Mouse (Mus musculus): ENCODE results near the gene Arhgap21.
"Not testable (repeated sequence)": the region's sequence is repeated elsewhere in the genome, so short reads cannot be mapped to it uniquely, and the experiment has no call there.

Gene Arhgap21

GRCm38 (mm10) chr2:20942434-20943198 lies 26.1 kb downstream of the Arhgap21 start:
- DNase-seq (ENCODE audit: low read depth in 2 of 2, low spot score in 2 of 2), result no peak

GRCm38 (mm10) chr2:20941105-20941504 lies 27.6 kb downstream of the Arhgap21 start:
- no peak for DNase-seq (ENCODE audit: low read depth in 2 of 2, low spot score in 2 of 2)

- no peak for DNase-seq (ENCODE audit: low read depth in 2 of 2, low spot score in 2 of 2)
Observed at GRCm38 (mm10) chr2:20939367-20939766, 29.3 kb downstream of the Arhgap21 start.

GRCm38 (mm10) chr2:20936609-20937221 lies 32.0 kb downstream of the Arhgap21 start:
- no peak for DNase-seq (ENCODE audit: low read depth in 2 of 2, low spot score in 2 of 2)

GRCm38 (mm10) chr2:20934406-20934805 lies 34.3 kb downstream of the Arhgap21 start:
- DNase-seq (ENCODE audit: low read depth in 2 of 2, low spot score in 2 of 2), result no peak

- no peak for DNase-seq (ENCODE audit: low read depth in 2 of 2, low spot score in 2 of 2)
Observed at GRCm38 (mm10) chr2:20932748-20933313, 35.9 kb downstream of the Arhgap21 start.

GRCm38 (mm10) chr2:20931761-20932160 lies 36.9 kb downstream of the Arhgap21 start:
- DNase-seq (ENCODE audit: low read depth in 2 of 2, low spot score in 2 of 2), result not testable (repeated sequence)

- no peak for DNase-seq (ENCODE audit: low read depth in 2 of 2, low spot score in 2 of 2)
Observed at GRCm38 (mm10) chr2:20928454-20928853, 40.2 kb downstream of the Arhgap21 start.

- DNase-seq (ENCODE audit: low read depth in 2 of 2, low spot score in 2 of 2), result no peak
Observed at GRCm38 (mm10) chr2:20924938-20925337, 43.7 kb downstream of the Arhgap21 start.

- DNase-seq (ENCODE audit: low read depth in 2 of 2, low spot score in 2 of 2), result no peak
Observed at GRCm38 (mm10) chr2:20922366-20922765, 46.3 kb downstream of the Arhgap21 start.

GRCm38 (mm10) chr2:20921558-20921957 lies 47.1 kb downstream of the Arhgap21 start:
- DNase-seq (ENCODE audit: low read depth in 2 of 2, low spot score in 2 of 2), result no peak

- no peak for DNase-seq (ENCODE audit: low read depth in 2 of 2, low spot score in 2 of 2)
Observed at GRCm38 (mm10) chr2:20921021-20921420, 47.7 kb downstream of the Arhgap21 start.

GRCm38 (mm10) chr2:20914531-20915320 lies 54.0 kb downstream of the Arhgap21 start:
- no peak for DNase-seq (ENCODE audit: low read depth in 2 of 2, low spot score in 2 of 2)

GRCm38 (mm10) chr2:20913019-20913415 lies 55.7 kb downstream of the Arhgap21 start:
- DNase-seq (ENCODE audit: low read depth in 2 of 2, low spot score in 2 of 2), result no peak

- no peak for DNase-seq (ENCODE audit: low read depth in 2 of 2, low spot score in 2 of 2)
Observed at GRCm38 (mm10) chr2:20912348-20913018, 56.2 kb downstream of the Arhgap21 start.

GRCm38 (mm10) chr2:20910446-20910845 lies 58.2 kb downstream of the Arhgap21 start:
- no peak for DNase-seq (ENCODE audit: low read depth in 2 of 2, low spot score in 2 of 2)

- no peak for DNase-seq (ENCODE audit: low read depth in 2 of 2, low spot score in 2 of 2)
Observed at GRCm38 (mm10) chr2:20909404-20909803, 59.3 kb downstream of the Arhgap21 start.

GRCm38 (mm10) chr2:20907291-20907690 lies 61.4 kb downstream of the Arhgap21 start:
- DNase-seq (ENCODE audit: low read depth in 2 of 2, low spot score in 2 of 2), result no peak

- DNase-seq (ENCODE audit: low read depth in 2 of 2, low spot score in 2 of 2), result no peak
Observed at GRCm38 (mm10) chr2:20905411-20905810, 63.3 kb downstream of the Arhgap21 start.

- DNase-seq (ENCODE audit: low read depth in 2 of 2, low spot score in 2 of 2), result no peak
Observed at GRCm38 (mm10) chr2:20902981-20903645, 65.6 kb downstream of the Arhgap21 start.

All from CD8-positive naive resting alpha-beta T cell, adult 2 months (primary cell).